Mouse (Mus musculus) frontal cortex, postnatal 25 days (tissue): ENCODE results near the gene Tti1.
A peak's percentile ranks its signal among the peaks of the same experiment; 100 is the strongest.

Source experiments
- DNase-seq, 2 experiments: peaks; one replicate each; pipeline ENCODE4 v3.0.0; 2022; ENCODE audit warnings: low spot score in 2 of 2

The Tti1 gene

GRCm38 (mm10) chr2:157974604-157975501 lies 53.4 kb downstream of the Tti1 start:
- DNase-seq: no peak

DNA sequence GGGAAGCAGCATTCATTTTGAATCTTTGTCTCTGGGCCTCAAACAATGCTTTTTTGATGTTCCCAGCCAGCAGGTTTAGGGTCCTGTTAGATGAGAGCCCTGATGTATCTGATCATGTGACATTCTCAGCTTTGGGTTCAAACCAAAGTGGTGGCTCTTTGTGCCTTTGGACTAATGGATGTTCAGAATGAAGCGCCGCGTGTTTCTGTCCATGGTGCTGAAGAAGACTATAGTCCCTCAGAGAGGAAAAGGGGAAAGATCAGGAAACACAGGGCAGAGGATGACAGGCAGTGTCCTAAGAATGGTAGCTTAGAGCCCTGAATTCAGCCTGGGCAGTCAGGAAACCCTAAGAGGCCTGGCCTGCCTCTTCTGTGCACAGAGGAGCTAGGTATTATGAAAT lies 57.6 kb downstream of the Tti1 start:
- no peak for DNase-seq

DNA sequence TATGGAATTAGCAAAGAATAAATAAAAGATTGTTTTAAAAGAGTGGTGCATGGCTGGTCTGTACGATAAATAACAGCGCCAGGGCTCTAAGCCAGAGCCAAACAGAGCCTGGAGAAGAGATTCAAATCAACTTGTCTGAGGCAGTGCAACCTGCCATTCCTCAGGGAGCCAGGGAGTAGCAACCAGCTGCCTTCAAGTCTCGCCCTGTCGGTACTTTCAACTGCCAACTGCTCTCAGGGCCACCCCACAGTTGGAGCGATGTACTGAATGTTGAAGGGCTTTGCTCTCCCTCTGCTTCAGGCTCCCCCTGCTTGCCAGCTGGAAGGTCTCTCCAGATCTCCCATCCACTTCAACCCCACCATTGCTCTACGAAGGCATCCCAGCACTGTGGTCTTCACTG lies 58.1 kb downstream of the Tti1 start:
- DNase-seq: no peak

GRCm38 (mm10) chr2:157967856-157968255 lies 60.4 kb downstream of the Tti1 start:
- no peak for DNase-seq

DNA sequence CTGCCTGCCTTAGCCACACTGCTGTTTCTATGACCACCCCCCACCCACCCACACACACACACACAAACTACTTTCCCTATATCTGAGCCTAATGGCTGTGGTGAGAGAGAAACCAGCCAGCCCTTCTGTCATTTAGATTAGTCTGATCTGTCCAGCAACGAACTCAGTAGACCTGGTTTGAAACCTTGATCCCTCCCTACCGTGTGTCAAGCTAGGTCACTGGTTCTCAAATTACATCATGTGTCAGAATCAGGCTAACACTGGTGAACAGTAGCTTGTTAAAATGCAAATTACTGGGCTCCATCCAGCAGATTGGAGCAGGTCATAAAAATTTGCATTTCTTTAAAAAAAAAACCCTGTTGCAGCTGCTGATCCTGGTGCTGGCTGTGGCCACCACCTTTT lies 70.5 kb downstream of the Tti1 start:
- no peak for DNase-seq

- DNase-seq: no peak
Measured at GRCm38 (mm10) chr2:157953978-157954377, 74.3 kb downstream of the Tti1 start.

DNA sequence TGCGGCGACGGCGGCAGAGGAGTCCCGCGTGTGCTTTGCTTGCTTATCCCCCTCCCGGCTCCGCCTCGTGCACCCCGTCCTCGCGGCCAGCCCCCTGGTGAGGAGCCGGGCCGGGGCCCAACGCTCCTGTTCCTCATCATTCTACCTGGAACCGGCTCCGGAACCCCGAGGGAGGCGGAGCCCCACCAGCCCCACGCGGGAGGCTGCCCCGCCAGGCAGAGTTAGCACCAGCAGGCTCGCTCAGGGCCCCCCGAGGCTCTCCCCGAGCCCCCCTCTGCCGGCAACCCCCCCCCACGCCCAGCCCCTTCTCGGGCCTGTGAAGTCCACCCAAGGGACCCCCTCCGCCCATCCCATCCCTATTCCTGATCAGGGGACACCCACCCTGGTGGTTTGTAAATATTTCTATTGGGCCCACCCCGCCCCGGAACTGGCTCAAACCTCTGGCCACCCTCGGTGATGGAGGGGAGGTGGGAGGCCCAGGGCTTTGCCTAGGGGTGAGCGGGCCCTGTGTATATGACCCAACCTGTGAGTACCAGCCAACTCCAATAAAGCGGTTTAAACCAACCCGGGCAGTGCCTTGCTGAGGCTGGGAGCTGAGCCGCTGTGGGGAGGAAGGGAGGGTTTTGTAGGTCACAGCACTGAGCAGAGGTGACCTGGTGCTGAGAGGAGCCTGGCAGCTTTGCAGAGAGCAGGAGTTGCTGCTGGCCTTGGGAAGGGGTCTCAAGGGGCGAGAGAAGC lies 83.9 kb downstream of the Tti1 start:
- no peak for DNase-seq

- DNase-seq: peak; percentile 70 to 72
Measured at GRCm38 (mm10) chr2:157943514-157944155, 84.6 kb downstream of the Tti1 start.

DNA sequence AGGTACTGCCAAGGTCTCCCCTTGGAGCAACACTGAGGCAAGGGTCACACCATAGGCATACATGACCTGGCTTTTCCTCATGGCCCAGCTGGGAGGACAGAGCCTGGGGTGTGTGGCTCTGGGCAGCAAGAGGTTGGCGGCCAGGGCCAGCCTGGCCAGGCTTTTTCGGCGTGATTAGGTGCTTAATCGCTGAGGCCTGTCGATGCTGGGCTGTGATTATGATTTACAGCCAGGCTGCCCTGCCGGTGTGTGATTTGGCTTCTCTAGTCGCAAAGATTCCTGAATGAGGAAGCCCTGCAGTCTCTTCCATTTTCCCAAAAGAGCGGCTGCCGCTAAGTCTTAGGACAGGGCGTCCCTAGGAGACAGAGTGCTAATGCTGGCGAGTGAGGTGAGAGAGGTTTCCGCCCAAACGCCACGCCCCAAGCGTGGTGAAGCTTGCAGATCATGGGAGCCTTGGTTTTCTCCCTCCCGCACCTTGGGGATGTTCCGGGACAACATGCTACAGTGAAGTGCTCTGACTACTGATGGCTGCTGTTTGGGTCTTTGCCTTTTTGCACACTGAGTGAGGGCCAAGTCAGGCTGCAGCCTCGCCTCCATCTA lies 87.5 kb downstream of the Tti1 start:
- no peak for DNase-seq

DNA sequence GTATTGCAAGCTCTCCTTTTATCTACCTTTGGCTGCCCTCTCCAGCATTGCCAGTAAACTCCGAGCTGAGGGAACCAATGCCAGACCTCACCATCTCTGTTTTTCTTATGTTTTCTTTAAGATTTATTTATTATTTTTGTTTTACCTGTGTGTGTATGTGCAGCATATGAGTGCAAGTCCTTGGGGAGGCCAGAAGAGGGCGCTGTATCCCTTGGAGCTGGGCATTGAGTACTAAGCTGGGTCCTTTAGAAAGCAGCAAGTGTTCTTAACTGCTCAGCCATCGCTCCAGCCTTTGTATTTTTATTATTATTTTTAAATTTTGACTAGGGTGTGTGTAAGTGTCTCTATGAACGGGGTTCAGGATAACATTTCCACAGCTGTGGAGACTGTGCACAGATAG lies 91.6 kb downstream of the Tti1 start:
- DNase-seq: no peak

DNA sequence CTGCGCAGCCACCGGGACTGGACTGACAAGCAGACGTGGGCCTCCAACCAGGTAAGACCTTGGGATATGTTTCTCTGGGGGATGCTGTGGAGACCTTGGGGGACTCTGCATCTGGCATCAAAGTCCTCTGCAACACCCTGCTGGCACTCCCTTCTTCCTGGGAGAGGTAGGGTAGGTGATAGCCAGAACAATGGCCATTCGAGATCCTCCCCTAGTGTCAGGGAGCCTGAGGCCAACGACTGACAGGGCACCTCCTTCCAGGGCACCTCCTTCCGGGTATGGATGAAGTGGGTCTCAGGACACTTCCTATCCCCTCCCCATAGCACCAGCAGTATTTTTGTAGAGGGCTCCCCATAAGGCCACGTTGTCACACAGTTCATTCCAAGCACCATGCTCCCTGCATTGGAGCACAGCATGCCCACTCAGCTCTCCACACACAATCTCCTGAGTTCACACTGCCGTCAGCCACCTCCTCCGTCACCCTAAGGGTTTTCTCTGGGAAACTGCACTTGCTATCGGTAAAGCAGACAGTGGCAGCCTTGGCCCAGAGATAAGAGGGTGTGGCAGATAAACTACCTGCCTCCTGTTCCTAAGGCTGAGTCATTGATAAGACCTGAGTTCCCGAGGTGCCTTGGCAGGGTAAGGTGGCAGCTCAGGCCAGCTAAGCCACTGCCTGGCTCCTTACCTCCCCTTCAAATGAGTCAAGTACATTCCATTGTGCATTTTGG lies 92.6 kb downstream of the Tti1 start:
- no peak for DNase-seq

DNA sequence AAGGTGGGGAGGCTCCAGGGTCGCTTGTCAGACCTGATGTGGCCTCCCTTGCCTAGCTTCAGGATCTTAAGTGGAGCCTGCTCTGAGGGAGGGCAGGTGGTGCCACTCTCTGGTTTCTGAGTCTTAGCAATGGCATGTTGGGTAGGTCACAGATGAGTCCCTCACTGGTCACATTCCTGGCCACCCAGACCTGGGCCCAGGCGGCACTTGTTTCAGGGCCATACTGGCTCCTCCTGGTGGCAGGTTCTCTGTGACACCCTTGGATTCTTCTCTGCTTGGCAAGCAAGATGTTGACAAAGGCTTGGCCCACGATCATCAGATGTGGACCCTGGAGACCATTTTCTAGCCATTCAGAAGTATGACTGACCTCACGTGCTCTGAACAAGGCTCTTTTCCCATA lies 95.6 kb downstream of the Tti1 start:
- DNase-seq: no peak
